Mouse (Mus musculus): ENCODE measurements at regions not wholly inside any gene's neighbourhood (a gene's known extent, or its start where the extent isn't known, plus 50 kb on each side); places are given as distances from the start of the nearest gene placed in this dataset.

GRCm38 (mm10) chr9:115640781-115641180 is 268.5 kb upstream of the Gadl1 start:
- no peak overlapping the region for H3K4me2 ChIP-seq (ENCODE audit: low read depth, low read length)
- H3K4me3 ChIP-seq (ENCODE audit: low read length) = no peak overlapping the region
- no peak overlapping the region for H3K9ac ChIP-seq (replicated peaks; ENCODE audit: low read length)
- no peaks in the 10 kb centered on the region for H3K4me1 ChIP-seq (ENCODE audit: insufficient read depth, low read length)
- DNase-seq (ENCODE audit: low spot score) (no peak), ATAC-seq (no peak)
- no peak overlapping the region for H3K27ac ChIP-seq
- H3K27me3 ChIP-seq (ENCODE audit: insufficient read depth, low read length) = no peaks in the 10 kb centered on the region
- H3K36me3 ChIP-seq (ENCODE audit: insufficient read depth, low read length) = no peaks in the 10 kb centered on the region
- WGBS = 93% methylated on average over 2 of the region's 2 CpGs
- no peaks in the 10 kb centered on the region for H3K9me3 ChIP-seq (ENCODE audit: low read length)
- no peak for TF ChIP-seq CTCF (IDR thresholded peaks at IDR 0.05; ENCODE audit: low read depth)

GRCm38 (mm10) chr9:115642032-115642431 is 267.2 kb upstream of the Gadl1 start:
- no peak overlapping the region for H3K4me2 ChIP-seq (ENCODE audit: low read depth, low read length)
- no peaks in the 10 kb centered on the region for H3K36me3 ChIP-seq (ENCODE audit: insufficient read depth, low read length)
- no peak for ATAC-seq
- no peaks in the 10 kb centered on the region for H3K27me3 ChIP-seq (ENCODE audit: insufficient read depth, low read length)
- DNase-seq (ENCODE audit: low spot score) = no peak
- no peaks in the 10 kb centered on the region for H3K4me1 ChIP-seq (ENCODE audit: insufficient read depth, low read length)
- H3K9me3 ChIP-seq (ENCODE audit: low read length) = no peaks in the 10 kb centered on the region
- H3K9ac ChIP-seq (replicated peaks; ENCODE audit: low read length) = no peak overlapping the region
- H3K27ac ChIP-seq = no peak overlapping the region
- no peak for TF ChIP-seq CTCF (IDR thresholded peaks at IDR 0.05; ENCODE audit: low read depth)
- 36% methylated on average over 4 of the region's 4 CpGs for WGBS
- no peak overlapping the region for H3K4me3 ChIP-seq (ENCODE audit: low read length)

GRCm38 (mm10) chr9:115644953-115645352 is 264.3 kb upstream of the Gadl1 start:
- Histone ChIP-seq H3K36me3 (ENCODE audit: insufficient read depth, low read length) (no peaks in the 10 kb centered on the region), H3K4me1 (ENCODE audit: insufficient read depth, low read length) (no peaks in the 10 kb centered on the region), H3K9me3 (ENCODE audit: low read length) (no peaks in the 10 kb centered on the region), H3K27me3 (ENCODE audit: insufficient read depth, low read length) (no peaks in the 10 kb centered on the region), H3K9ac (replicated peaks; ENCODE audit: low read length) (no peak overlapping the region), H3K27ac (no peak overlapping the region), H3K4me2 (ENCODE audit: low read depth, low read length) (no peak overlapping the region), H3K4me3 (ENCODE audit: low read length) (no peak overlapping the region)
- no peak for DNase-seq (ENCODE audit: low spot score)
- 69% methylated on average over 9 of the region's 9 CpGs for WGBS
- ATAC-seq = no peak
- no peak for TF ChIP-seq CTCF (IDR thresholded peaks at IDR 0.05; ENCODE audit: low read depth)

- no peak overlapping the region for H3K4me2 ChIP-seq (ENCODE audit: low read depth, low read length)
- H3K4me3 ChIP-seq (ENCODE audit: low read length) = no peak overlapping the region
- WGBS = 47% methylated on average over 7 of the region's 7 CpGs
- TF ChIP-seq CTCF (IDR thresholded peaks at IDR 0.05; ENCODE audit: low read depth) = no peak
- H3K27me3 ChIP-seq (ENCODE audit: insufficient read depth, low read length) = no peaks in the 10 kb centered on the region
- H3K27ac ChIP-seq = no peak overlapping the region
- DNase-seq (ENCODE audit: low spot score) (no peak), ATAC-seq (no peak)
- H3K4me1 ChIP-seq (ENCODE audit: insufficient read depth, low read length) = no peaks in the 10 kb centered on the region
- H3K9ac ChIP-seq (replicated peaks; ENCODE audit: low read length) = no peak overlapping the region
- H3K36me3 ChIP-seq (ENCODE audit: insufficient read depth, low read length) = no peaks in the 10 kb centered on the region
- H3K9me3 ChIP-seq (ENCODE audit: low read length) = no peaks in the 10 kb centered on the region
Observed at GRCm38 (mm10) chr9:115646226-115646625, 263.0 kb upstream of the Gadl1 start.

GRCm38 (mm10) chr9:115651708-115652107 is 257.5 kb upstream of the Gadl1 start:
- Histone ChIP-seq H3K27me3 (ENCODE audit: insufficient read depth, low read length) (no peaks in the 10 kb centered on the region), H3K4me2 (ENCODE audit: low read depth, low read length) (no peak overlapping the region), H3K4me1 (ENCODE audit: insufficient read depth, low read length) (no peaks in the 10 kb centered on the region), H3K4me3 (ENCODE audit: low read length) (no peak overlapping the region), H3K36me3 (ENCODE audit: insufficient read depth, low read length) (no peaks in the 10 kb centered on the region), H3K9me3 (ENCODE audit: low read length) (no peaks in the 10 kb centered on the region), H3K27ac (no peak overlapping the region), H3K9ac (replicated peaks; ENCODE audit: low read length) (no peak overlapping the region)
- 87% methylated on average over 2 of the region's 2 CpGs for WGBS
- ATAC-seq = no peak
- DNase-seq (ENCODE audit: low spot score) = no peak
- TF ChIP-seq CTCF (IDR thresholded peaks at IDR 0.05; ENCODE audit: low read depth) = no peak

GRCm38 (mm10) chr9:115653116-115653515 is 256.1 kb upstream of the Gadl1 start:
- no peak for DNase-seq (ENCODE audit: low spot score)
- Histone ChIP-seq H3K4me2 (ENCODE audit: low read depth, low read length) (no peak overlapping the region), H3K36me3 (ENCODE audit: insufficient read depth, low read length) (no peaks in the 10 kb centered on the region), H3K27me3 (ENCODE audit: insufficient read depth, low read length) (no peaks in the 10 kb centered on the region), H3K27ac (no peak overlapping the region), H3K4me3 (ENCODE audit: low read length) (no peak overlapping the region), H3K4me1 (ENCODE audit: insufficient read depth, low read length) (no peaks in the 10 kb centered on the region), H3K9me3 (ENCODE audit: low read length) (no peaks in the 10 kb centered on the region), H3K9ac (replicated peaks; ENCODE audit: low read length) (no peak overlapping the region)
- 93% methylated on average over 5 of the region's 5 CpGs for WGBS
- peak; percentile 30; the same call in 1 of the 2 replicates for TF ChIP-seq CTCF (IDR thresholded peaks at IDR 0.05; ENCODE audit: low read depth)
- ATAC-seq = no peak

GRCm38 (mm10) chr9:115654933-115655332 is 254.3 kb upstream of the Gadl1 start:
- Histone ChIP-seq H3K27me3 (ENCODE audit: insufficient read depth, low read length) (no peaks in the 10 kb centered on the region), H3K4me3 (ENCODE audit: low read length) (no peak overlapping the region), H3K4me1 (ENCODE audit: insufficient read depth, low read length) (no peaks in the 10 kb centered on the region), H3K4me2 (ENCODE audit: low read depth, low read length) (no peak overlapping the region), H3K27ac (no peak overlapping the region), H3K36me3 (ENCODE audit: insufficient read depth, low read length) (no peaks in the 10 kb centered on the region), H3K9me3 (ENCODE audit: low read length) (no peaks in the 10 kb centered on the region), H3K9ac (replicated peaks; ENCODE audit: low read length) (no peak overlapping the region)
- ATAC-seq (no peak), DNase-seq (ENCODE audit: low spot score) (no peak)
- TF ChIP-seq CTCF (IDR thresholded peaks at IDR 0.05; ENCODE audit: low read depth) = no peak
- WGBS = 81% methylated on average over 6 of the region's 6 CpGs

All from hindbrain, postnatal 0 days (tissue).